Mouse (Mus musculus) lung, adult 2 months (tissue): ENCODE measurements at regions not wholly inside any gene's neighbourhood (a gene's known extent, or its start where the extent isn't known, plus 50 kb on each side); places are given as distances from the start of the nearest gene placed in this dataset.

Experiments
- CTCF ChIP-seq: fragments of 200-500 bp; IDR thresholded peaks from 2 replicates; pipeline ENCODE4 v1.5.1; 2011; ENCODE audit warnings: mild to moderate bottlenecking, low read length, control low read depth; ENCODE audit not compliant: insufficient read depth
- POLR2A ChIP-seq: fragments of 200-500 bp; IDR thresholded peaks from 2 replicates; pipeline ENCODE4 v1.6.1; 2011; ENCODE audit warnings: low read depth, mild to moderate bottlenecking, control low read depth, low read length, borderline replicate concordance; ENCODE audit errors: extremely low read depth

DNA sequence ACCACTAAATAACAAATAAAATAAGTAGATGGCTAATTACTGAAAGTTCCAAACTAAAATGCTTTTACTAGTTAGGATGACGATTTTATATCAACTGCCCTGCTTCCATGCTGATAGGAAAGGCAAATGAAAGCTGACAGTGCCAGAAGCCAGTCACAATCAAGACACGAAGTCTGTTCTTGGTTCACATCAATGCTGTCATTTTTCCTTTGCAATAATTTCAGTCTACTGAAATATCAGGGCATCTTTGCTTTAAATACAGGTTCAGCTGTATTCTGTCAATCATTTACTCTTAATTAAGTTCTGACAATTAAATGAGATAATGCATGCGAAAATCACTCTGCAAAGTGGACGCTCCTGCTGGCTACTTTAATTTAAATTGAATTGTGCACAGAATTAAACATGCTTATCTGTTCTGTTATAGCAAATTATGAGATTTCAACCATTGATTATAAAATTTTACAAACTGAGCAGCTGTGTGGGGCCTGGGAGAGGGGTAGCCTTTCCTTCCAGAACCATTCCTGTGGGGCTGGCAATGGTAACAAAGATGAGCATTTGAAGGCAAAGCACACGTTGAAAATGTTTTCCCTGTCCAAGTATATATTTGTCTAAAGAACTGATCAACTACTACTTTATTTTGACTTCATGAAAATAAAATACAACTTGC is 160.1 kb upstream of the Cttnbp2 start:
- no peak for TF ChIP-seq POLR2A
- no peak for TF ChIP-seq CTCF
